Mouse (Mus musculus) testis, adult 2 months (tissue): ENCODE data around the gene Nav1.

Source experiments
- CTCF ChIP-seq: fragments of 200-500 bp; IDR thresholded peaks from 2 replicates; pipeline ENCODE4 v1.5.1; 2012; ENCODE audit warnings: low read depth, mild to moderate bottlenecking, inconsistent platforms, low read length, moderate library complexity; ENCODE audit not compliant: control insufficient read depth, insufficient read depth, insufficient replicate concordance
- POLR2A ChIP-seq: fragments of 200-500 bp; IDR thresholded peaks from 2 replicates; pipeline ENCODE4 v1.6.1; 2012; ENCODE audit warnings: low read depth, mild to moderate bottlenecking, inconsistent platforms, low read length, moderate library complexity; ENCODE audit not compliant: control insufficient read depth

DNA sequence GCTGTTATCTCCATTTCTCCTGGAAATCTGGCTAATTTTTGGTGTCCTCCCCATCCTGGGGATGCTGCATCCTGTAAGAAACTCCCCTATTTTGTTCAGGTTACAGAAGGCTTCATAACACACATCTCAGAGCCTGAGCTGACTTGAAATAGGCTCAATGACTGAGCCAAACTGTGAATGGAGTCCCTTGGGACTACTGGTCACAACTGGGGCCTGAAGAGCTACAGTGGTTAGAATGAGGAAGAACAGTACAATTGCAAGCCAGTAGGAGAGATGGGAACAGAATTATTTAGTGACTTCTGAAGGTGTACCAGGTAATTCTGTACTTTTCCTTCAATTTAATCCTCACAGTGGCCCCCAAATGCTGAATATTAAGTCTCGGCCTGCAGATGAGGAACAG lies 31.7 kb downstream of the Nav1 start:
- no peak for TF ChIP-seq POLR2A
- TF ChIP-seq CTCF, result no peak
